Mouse (Mus musculus) T-cell, adult 2 months (primary cell): ENCODE results near the gene Atp4a.
"Not testable (repeated sequence)": the region's sequence is repeated elsewhere in the genome, so short reads cannot be mapped to it uniquely, and the experiment has no call there.

Source experiments
- DNase-seq: peaks from one replicate; pipeline ENCODE4 v3.0.0; 2022; ENCODE audit warnings: low spot score

Gene Atp4a

DNA sequence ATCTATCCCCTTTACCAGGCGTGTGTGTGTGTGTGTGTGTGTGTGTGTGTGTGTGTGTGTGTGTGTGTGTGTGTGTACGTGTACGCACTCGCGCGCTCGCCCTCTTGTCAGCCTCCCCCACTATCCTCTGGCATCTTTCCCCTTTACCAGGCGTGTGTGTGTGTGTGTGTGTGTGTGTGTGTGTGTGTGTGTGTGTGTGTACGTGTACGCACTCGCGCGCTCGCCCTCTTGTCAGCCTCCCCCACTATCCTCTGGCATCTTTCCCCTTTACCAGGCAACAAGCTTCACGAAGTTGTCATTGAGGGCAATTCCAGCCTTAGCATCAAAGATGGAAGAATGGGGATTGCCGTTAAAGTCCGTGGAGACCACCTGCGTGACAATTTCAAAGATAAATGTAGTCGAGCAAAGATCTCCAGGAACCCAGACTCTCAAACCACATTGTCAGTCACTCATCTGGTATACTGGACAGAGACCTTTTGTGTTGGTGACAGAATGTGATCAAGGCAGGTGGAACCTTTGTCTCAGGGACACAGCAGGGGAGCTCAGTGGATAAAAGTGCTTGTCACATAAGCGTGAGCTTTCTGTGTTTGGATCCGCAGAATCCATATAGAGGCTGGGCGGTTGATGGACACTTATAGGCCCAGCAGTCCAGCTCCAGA, 18.2 kb downstream of the Atp4a start:
- DNase-seq, result not testable (repeated sequence)

DNA sequence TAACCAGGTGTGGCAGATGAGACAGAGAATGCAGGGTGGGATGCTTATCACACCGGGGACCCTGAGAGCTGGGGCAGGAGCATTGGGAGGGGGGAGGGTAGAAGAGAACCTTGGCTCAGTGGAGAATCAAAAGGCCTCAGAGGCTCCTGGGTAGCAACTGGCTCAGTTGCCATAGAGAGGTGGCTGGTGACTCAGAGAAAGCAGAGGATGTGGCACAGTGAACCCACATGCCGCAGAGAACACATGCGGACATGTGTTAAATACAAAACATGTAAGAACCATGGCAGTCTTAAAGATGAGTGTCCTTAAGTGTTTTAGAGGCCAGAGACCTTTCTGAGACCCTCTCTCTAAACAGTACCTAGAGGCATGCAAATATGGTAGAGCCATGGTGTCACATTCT, 24.2 kb downstream of the Atp4a start:
- DNase-seq, result peak; percentile 37

DNA sequence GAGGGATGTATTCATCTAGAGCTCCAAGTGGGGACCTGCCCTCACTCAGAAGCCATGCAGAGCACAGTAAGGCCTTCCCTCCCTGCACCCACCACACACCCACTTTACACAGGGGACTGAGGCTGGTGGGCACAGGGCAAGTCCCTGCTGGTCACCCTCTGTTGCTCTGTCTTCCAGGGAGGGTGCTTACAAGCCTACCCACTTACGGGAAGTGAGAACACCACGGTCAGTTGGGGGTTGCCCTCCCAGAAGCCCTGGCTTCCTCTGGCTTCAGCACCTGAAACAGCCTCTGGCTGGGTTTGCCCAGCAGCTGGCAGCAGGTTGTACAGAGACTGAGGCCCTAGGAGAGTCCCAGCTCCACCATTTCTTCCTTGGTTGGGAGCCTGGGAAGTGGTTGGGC, 30.6 kb downstream of the Atp4a start:
- DNase-seq, result not testable (repeated sequence)

DNA sequence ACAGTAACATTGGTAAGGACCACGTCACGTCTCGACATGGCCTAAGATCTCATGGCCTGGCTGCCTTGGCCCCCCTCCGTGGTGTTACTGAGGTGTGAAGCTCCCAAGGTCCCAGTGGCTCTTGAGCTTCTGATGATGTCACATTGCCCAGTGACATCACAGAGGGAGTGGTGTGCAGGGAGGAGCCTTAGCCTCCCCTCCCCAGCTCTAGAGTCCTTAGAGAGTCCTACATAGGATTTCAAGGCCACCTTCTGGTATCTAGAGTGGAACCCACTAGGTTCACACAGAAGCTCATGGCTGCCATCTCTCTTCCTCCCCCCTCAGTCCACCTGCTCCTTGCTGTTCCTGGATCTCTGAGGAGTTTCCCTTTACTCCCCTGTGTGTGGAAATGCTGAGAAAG, 31.6 kb downstream of the Atp4a start, which contains the start of gene Gapdhs:
Gapdhs (minus strand) TSS at position 65 of the 400 bp plus-strand sequence.
- DNase-seq, result not testable (repeated sequence)

DNA sequence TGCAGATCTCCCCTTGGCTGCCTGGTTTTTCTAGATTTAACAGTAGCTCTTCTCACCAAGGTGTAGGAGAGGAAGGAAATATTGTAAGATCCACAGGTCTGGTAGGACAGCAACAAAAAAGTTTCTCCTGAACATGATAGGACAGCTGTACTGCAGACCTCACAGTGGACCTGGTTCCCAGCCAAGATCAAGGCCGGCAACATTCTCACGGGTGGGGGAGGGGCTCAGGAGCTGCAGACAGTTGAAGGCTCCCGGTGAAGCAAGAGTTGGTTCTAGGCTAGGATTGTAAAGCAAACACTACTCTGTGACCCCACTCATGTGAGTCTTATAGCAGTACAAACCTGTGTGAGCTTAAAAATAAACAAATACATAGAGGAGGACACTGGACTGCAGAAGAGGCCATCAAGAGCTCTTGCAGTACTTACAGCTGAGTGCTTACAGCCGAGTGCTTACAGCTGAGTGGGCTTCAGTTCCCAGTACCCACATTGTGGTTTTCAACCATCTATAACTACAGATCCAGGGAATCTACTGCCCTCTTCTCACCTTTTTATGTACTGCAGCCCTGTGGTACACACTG, 32.1 kb downstream of the Atp4a start:
- DNase-seq, result no peak

DNA sequence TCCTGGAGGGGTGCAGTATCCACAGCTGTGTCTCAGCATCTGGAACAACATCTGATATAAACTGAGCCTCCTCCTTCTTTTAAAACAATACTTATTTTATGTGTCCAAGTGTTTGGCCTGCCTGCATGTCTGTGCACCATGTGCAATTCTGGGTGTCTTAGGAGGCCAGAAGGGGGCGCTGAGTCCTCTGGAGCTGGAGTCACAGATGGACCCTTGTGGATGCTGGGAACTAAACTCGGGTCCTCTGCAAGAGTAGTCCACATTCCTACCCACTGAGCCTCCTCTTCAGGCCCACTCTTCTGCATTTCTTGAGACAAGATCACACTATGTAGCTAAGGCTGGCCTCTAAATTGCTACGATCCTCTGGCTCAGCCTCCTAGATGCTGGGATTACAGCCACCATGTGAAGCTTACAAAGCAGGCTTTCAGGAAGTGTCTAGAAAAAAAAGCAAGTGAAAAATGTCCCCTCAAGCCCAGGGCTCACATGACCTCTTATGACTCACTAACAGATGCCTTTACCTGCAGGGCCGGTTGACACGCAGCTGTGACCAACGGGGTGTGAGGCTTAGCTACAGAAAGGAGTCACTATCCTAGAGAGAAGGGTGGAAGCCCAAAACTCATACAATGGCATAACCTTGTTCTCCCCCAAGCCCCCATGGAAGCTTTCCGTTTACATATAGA, 35.7 kb downstream of the Atp4a start:
- DNase-seq, result no peak

DNA sequence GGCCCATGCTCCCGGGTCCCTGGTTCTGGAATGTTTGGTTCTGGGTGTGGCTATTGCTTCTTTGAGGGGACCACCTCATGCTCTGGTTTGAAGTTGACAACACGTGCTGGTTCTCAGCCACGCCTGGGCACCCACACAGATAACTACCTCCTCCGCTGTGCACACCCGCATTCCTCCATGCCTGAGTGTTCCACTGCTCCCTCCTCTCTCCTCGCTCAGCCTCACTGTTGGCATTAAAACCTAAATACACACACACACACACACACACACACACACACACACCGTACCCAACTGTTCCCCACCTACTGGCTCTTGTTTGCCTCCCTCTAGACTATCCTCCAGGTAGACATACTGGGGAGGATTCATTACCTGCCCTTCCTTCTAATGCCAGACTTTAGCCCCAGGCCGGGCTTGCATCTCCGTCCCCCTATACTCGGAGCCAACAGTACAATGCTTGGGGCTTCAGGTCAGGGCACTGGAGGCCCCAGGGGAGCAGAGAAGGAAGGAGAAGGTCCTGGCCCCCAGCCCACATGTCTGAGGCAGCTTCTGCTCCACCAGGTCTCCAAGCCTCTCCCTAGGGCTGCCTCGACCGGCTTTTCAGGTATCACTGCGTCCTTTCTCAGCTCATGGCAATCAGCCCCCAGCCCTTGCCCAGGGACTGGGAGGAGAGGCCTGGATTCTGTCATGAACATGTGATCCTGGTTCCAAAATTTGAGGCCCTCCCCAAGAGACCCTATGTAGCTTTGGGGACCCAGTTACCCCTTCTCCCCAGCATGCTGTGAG, 38.0 kb downstream of the Atp4a start:
- DNase-seq, result no peak

DNA sequence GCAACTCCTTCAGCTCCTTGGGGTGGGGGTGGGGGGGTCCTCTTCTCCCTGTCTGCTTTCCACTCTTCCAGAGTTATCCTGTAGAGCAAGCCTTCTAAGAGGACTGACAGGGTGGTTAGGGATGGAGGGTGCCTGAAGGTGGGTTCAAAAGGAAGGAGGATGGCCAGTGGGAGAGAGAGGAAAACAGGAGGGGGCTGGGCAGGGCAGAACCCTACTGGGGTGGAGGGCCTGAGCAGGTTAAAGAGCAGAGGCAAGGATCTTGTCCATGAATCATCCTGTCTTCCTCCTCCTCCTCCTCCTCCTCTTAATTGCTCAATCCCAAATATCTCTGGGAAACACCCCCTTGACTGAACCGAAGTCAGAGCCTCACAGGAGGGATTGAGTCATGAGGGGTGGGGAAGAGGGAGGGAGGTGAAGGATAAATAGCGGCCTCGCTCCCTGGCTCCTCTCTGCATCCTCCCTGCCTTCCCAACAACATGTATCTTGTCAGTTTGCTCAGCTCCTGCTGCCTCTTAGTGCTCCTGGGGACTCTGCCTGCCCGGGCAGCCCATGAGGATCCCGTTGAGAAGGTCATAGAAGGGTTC, 39.2 kb downstream of the Atp4a start, which contains the start of gene Sbsn:
Sbsn (plus strand) TSS at position 386 of the 584 bp plus-strand sequence.
- DNase-seq, result no peak

DNA sequence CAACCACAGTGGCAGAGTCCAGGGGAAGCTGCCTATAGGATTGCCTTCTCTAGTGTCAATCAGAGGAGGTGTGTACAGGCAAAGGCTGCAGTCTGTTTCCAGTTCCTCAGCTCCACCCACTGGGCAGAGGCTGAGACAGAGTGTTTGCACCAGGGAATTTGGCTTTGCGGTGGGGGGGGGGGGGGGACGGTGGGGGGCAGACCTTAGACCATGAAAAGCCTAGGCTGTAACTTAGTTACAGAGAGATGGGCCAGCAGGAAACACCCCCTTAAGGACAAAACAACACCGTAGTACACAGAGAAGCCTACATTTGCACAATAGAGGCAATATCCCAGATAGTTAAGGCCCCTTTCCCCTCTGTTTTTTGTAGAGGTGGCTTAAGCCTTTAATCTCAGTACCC, 45.0 kb downstream of the Atp4a start:
- DNase-seq, result no peak

DNA sequence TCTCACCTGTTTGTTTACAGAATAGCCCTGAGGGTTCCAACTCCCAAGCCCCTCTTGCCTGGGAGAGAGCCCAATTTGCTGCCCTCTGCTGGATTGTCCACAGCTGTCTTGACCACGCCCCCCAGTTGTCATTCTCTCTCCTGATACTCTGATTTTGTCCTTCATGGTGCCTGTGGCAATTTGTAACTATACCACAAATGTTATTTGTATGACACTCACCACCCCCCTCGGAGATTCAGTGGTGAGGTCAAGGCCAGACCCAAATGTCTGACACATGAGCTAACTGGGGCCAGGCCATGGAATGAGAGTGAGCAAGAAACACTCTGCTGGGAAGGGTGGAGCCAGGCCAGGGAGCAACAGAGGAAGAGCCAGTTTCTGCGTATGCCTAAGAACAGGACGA, 46.8 kb downstream of the Atp4a start:
- DNase-seq, result peak; percentile 8

DNA sequence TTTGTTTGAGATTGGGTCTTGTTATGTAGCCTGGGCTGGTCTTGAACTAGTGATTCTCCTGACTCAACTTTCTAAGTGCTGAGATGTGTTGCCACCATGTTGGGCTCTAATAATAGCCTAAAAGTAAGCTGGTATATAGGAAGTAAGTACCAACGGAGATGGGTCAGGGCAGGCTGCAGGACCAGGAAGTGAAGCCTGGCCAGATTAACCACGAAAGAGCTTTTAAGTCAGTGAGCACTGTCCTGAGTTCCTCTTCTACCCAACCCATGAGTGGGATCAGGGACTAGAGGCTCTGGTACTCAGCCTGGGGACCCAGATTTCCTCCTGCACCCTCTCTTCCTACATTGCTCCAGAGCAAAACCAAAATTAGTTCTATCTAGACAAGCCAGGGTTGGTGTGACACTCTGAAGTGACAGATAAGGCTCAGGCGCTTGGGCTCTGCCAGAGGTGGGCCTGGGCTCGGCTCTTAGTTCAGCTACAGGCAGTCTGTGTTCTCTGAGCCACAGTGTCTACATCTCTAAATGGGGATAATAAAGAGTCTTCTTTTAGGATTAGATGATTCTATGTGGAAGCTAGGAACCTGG, 49.9 kb downstream of the Atp4a start:
- no peak for DNase-seq

DNA sequence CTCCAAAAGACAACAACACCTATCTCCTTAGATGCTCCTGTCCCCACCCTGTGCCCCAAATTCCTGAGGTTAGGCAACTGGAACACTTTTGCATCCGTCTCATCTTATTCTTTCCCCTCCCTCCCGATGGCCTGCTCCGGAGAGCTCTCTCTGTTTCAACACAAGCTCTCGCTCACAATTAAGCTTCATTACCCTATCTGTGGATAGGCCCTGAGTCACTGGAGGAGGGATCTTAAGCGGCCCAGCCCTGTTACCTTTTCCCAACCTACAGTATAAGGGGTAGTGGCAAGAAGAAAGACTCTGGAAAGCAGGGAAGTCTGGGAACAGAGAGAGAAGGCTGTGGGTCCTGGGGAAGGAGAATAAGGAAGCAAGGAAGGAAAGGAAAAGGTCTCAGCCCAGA, 51.4 kb downstream of the Atp4a start, which contains the start of gene Dmkn:
Dmkn (plus strand) TSS at position 301 of the 400 bp plus-strand sequence.
- no peak for DNase-seq

DNA sequence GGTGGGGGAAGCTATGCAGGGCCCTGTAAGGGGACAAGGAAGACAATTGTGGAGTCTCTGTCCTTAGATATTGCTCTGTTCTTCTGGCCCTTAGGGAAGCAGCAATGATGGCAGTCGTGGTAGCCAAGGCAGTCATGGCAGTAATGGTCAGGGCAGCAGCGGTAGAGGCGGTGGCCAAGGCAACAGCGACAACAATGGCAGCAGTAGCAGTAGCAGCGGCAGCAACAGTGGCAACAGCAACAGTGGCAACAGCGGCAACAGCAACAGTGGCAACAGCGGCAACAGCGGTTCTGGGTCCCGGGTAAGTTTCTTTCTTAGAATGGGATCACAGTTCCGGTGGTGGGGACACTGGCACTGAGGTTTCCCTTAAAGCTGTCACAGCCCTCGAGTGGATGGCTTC, 53.2 kb downstream of the Atp4a start:
- no peak for DNase-seq

DNA sequence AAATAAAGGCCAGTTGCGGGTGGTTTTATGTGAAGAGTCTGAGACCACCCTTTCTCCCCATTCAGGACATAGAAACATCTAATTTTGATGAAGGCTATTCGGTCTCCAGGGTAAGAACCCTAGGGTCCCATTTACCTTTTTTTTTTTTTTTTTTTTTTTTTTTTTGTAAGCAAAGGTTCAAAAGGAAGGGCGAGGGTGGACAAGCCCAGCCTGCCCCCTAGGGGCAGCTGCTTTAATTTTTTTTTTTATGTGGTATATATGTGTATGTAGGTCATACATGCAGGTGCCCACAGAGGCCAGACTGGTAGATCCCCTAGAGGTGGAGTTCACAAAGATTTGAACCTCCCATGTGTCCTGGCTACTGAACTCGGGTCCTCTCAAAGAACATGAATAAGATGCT, 54.4 kb downstream of the Atp4a start:
- DNase-seq, result no peak

DNA sequence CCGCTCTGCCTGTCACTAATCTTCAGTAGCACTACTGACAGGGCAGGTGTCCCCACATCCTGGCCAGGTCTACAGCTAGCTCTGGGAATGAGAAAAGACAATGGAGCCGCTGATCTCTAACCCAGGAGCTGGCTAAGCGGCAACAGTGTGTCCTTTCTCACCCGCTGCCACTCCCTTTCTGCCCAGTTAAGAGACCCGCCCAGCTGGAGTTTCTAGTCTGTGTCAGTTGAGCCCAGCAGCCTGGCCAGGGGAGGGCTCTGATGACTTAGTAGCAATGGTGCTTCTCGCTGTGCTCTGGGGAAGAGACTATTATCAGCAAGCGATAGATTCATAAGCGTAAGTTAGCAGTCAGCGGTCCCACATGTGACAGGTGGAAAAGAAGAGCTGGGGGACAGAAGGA, 57.2 kb downstream of the Atp4a start:
- DNase-seq, result no peak
